Mouse (Mus musculus) myocyte (in vitro differentiated cells): ENCODE results near the gene Ddi2. TPM values are rescaled to one million over a fixed set of nuclear protein-coding genes. Genes with fewer than 3 reads are reported as not detected.

Experiments
- H3K27me3 ChIP-seq: one replicate; pipeline ENCODE4 v1.6.1; 2011; ENCODE audit not compliant: control insufficient read depth, insufficient read depth, insufficient read length
- H3K36me3 ChIP-seq: one replicate; pipeline ENCODE4 v1.6.1; 2011; ENCODE audit not compliant: control insufficient read depth, insufficient read depth
- H3K4me2 ChIP-seq: one replicate; pipeline ENCODE4 v1.6.1; 2011; ENCODE audit warnings: low read depth, control low read depth
- H3K4me3 ChIP-seq: one replicate; pipeline ENCODE4 v1.5.1; 2011; ENCODE audit warnings: mild to moderate bottlenecking, control low read depth, moderate library complexity
- H3K79me2 ChIP-seq: one replicate; pipeline ENCODE4 v1.6.1; 2011; ENCODE audit not compliant: control insufficient read depth, insufficient read depth
- H3ac ChIP-seq: one replicate; pipeline ENCODE4 v1.6.1; 2011; ENCODE audit not compliant: control insufficient read depth, insufficient read length
- CEBPB ChIP-seq: IDR thresholded peaks from 2 replicates; pipeline ENCODE4 v1.6.1; 2011; ENCODE audit warnings: mild to moderate bottlenecking, moderate library complexity; ENCODE audit not compliant: poor library complexity, insufficient read depth, severe bottlenecking
- E2F4 ChIP-seq: IDR thresholded peaks from one replicate; pipeline ENCODE4 v1.6.1; 2011; ENCODE audit warnings: mild to moderate bottlenecking, control low read depth, moderate library complexity; ENCODE audit not compliant: insufficient read depth
- MAX ChIP-seq: IDR thresholded peaks from one replicate; pipeline ENCODE4 v1.6.1; 2011; ENCODE audit warnings: low read depth, mild to moderate bottlenecking, control low read depth
- MYOD1 ChIP-seq, 3 experiments: IDR thresholded peaks; one replicate each; pipeline ENCODE4 v1.6.1; 2011; ENCODE audit warnings: control low read depth in 2 of 3, low read depth in 2 of 3, mild to moderate bottlenecking in 2 of 3, moderate library complexity in 1 of 3; ENCODE audit not compliant: insufficient read length in 2 of 3, control insufficient read depth in 1 of 3
- MYOG ChIP-seq, 3 experiments: IDR thresholded peaks; one replicate each; pipeline ENCODE4 v1.6.1; 2011; ENCODE audit warnings: control low read depth in 2 of 3, low read depth in 2 of 3, mild to moderate bottlenecking in 2 of 3; ENCODE audit not compliant: insufficient read length in 2 of 3, control insufficient read depth in 1 of 3, insufficient read depth in 1 of 3
- POLR2A ChIP-seq: IDR thresholded peaks from one replicate; pipeline ENCODE4 v1.6.1; 2011; ENCODE audit warnings: low read depth, mild to moderate bottlenecking, control low read depth, moderate library complexity; ENCODE audit not compliant: insufficient read length
- POLR2AphosphoS2 ChIP-seq: IDR thresholded peaks from one replicate; pipeline ENCODE4 v1.6.1; 2011; ENCODE audit warnings: low read depth, control low read depth; ENCODE audit not compliant: insufficient read length
- REST ChIP-seq: IDR thresholded peaks from one replicate; pipeline ENCODE4 v1.6.1; 2011; ENCODE audit warnings: mild to moderate bottlenecking, control low read depth, moderate library complexity; ENCODE audit not compliant: insufficient read depth, insufficient read length
- SRF ChIP-seq: IDR thresholded peaks from one replicate; pipeline ENCODE4 v1.6.1; 2011; ENCODE audit warnings: low read depth; ENCODE audit not compliant: control insufficient read depth, insufficient read length
- TCF12 ChIP-seq: IDR thresholded peaks from one replicate; pipeline ENCODE4 v1.6.1; 2011; ENCODE audit warnings: mild to moderate bottlenecking, control low read depth; ENCODE audit not compliant: poor library complexity, insufficient read depth, severe bottlenecking
- TCF3 ChIP-seq: IDR thresholded peaks from one replicate; pipeline ENCODE4 v1.6.1; 2011; ENCODE audit warnings: low read depth, control low read depth; ENCODE audit not compliant: insufficient read length
- USF1 ChIP-seq: IDR thresholded peaks from one replicate; pipeline ENCODE4 v1.6.1; 2011; ENCODE audit warnings: low read depth, mild to moderate bottlenecking, control low read depth, moderate library complexity
- polyA plus RNA-seq: library from polyadenylated mRNA; unstranded; fragments of >200 nt; fragmentation: generic; extraction: Trizol; gene quantifications from one replicate; pipeline ENCODE4 v1.2.1, GENCODE M21; 2012; ENCODE audit warnings: missing spikeins

Gene Ddi2
- polyA plus RNA-seq, 1 experiment, result 10.6 TPM

- H3K36me3 ChIP-seq, result peaks cover 18% of the 10 kb centered on the region
- H3K4me2 ChIP-seq, result no peak overlapping the region
- no peaks in the 10 kb centered on the region for H3K27me3 ChIP-seq
- no peak overlapping the region for H3K4me3 ChIP-seq
- H3ac ChIP-seq, result no peak overlapping the region
- TF ChIP-seq MYOG (IDR thresholded peaks at IDR 0.05; ENCODE audit: control insufficient read depth in 1 of 3, insufficient read depth in 1 of 3, insufficient read length in 2 of 3, low read depth in 2 of 3) (no peak), TCF12 (no peak), SRF (no peak), CEBPB (no peak), REST (no peak), E2F4 (no peak), MAX (no peak), USF1 (no peak), TCF3 (no peak), MYOD1 (IDR thresholded peaks at IDR 0.05; ENCODE audit: control insufficient read depth in 1 of 3, insufficient read length in 2 of 3, low read depth in 2 of 3) (no peak), POLR2A (no peak), POLR2AphosphoS2 (no peak)
- H3K79me2 ChIP-seq, result no peaks in the 10 kb centered on the region
Measured at GRCm38 (mm10) chr4:141760942-141761341, 37.7 kb upstream of the Ddi2 start.

GRCm38 (mm10) chr4:141758874-141759542 lies 35.8 kb upstream of the Ddi2 start:
- H3K79me2 ChIP-seq, result no peaks in the 10 kb centered on the region
- peaks cover 10% of the 10 kb centered on the region for H3K36me3 ChIP-seq
- no peaks in the 10 kb centered on the region for H3K27me3 ChIP-seq
- TF ChIP-seq E2F4, result no peak
- TF ChIP-seq REST, result no peak
- no peak for TF ChIP-seq MAX
- no peak for TF ChIP-seq MYOD1 (IDR thresholded peaks at IDR 0.05; ENCODE audit: control insufficient read depth in 1 of 3, insufficient read length in 2 of 3, low read depth in 2 of 3)
- TF ChIP-seq TCF3, result no peak
- no peak for TF ChIP-seq SRF
- TF ChIP-seq TCF12, result no peak
- TF ChIP-seq CEBPB, result no peak
- no peak for TF ChIP-seq USF1
- TF ChIP-seq MYOG (IDR thresholded peaks at IDR 0.05; ENCODE audit: control insufficient read depth in 1 of 3, insufficient read depth in 1 of 3, insufficient read length in 2 of 3, low read depth in 2 of 3), result no peak
- no peak for TF ChIP-seq POLR2A
- no peak for TF ChIP-seq POLR2AphosphoS2
- H3K4me3 ChIP-seq, result no peak overlapping the region
- no peak overlapping the region for H3ac ChIP-seq
- H3K4me2 ChIP-seq, result no peak overlapping the region

- H3K27me3 ChIP-seq, result no peaks in the 10 kb centered on the region
- H3K4me3 ChIP-seq, result no peak overlapping the region
- H3ac ChIP-seq, result no peak overlapping the region
- H3K4me2 ChIP-seq, result no peak overlapping the region
- no peak for TF ChIP-seq E2F4
- H3K36me3 ChIP-seq, result peaks cover 5% of the 10 kb centered on the region
- H3K79me2 ChIP-seq, result no peaks in the 10 kb centered on the region
Measured at GRCm38 (mm10) chr4:141757124-141757523, 33.9 kb upstream of the Ddi2 start.

GRCm38 (mm10) chr4:141755375-141755930 lies 32.2 kb upstream of the Ddi2 start:
- no peaks in the 10 kb centered on the region for H3K79me2 ChIP-seq
- TF ChIP-seq MYOG (IDR thresholded peaks at IDR 0.05; ENCODE audit: control insufficient read depth in 1 of 3, insufficient read depth in 1 of 3, insufficient read length in 2 of 3, low read depth in 2 of 3), result peak in 1 of 3 experiments; percentile 5
- no peak for TF ChIP-seq MAX
- no peak for TF ChIP-seq MYOD1 (IDR thresholded peaks at IDR 0.05; ENCODE audit: control insufficient read depth in 1 of 3, insufficient read length in 2 of 3, low read depth in 2 of 3)
- H3K27me3 ChIP-seq, result no peaks in the 10 kb centered on the region
- H3ac ChIP-seq, result no peak overlapping the region
- no peak overlapping the region for H3K4me2 ChIP-seq
- no peak overlapping the region for H3K4me3 ChIP-seq
- no peaks in the 10 kb centered on the region for H3K36me3 ChIP-seq

- no peaks in the 10 kb centered on the region for H3K36me3 ChIP-seq
- no peaks in the 10 kb centered on the region for H3K79me2 ChIP-seq
- no peak overlapping the region for H3K4me3 ChIP-seq
- H3ac ChIP-seq, result no peak overlapping the region
- H3K4me2 ChIP-seq, result peak overlapping the region; percentile 4
- TF ChIP-seq SRF, result no peak
- TF ChIP-seq E2F4, result no peak
- no peak for TF ChIP-seq POLR2AphosphoS2
- TF ChIP-seq USF1, result no peak
- no peak for TF ChIP-seq TCF12
- TF ChIP-seq POLR2A, result no peak
- TF ChIP-seq TCF3, result no peak
- no peak for TF ChIP-seq CEBPB
- TF ChIP-seq REST, result no peak
- no peak for TF ChIP-seq MYOD1 (IDR thresholded peaks at IDR 0.05; ENCODE audit: control insufficient read depth in 1 of 3, insufficient read length in 2 of 3, low read depth in 2 of 3)
- TF ChIP-seq MAX, result no peak
- TF ChIP-seq MYOG (IDR thresholded peaks at IDR 0.05; ENCODE audit: control insufficient read depth in 1 of 3, insufficient read depth in 1 of 3, insufficient read length in 2 of 3, low read depth in 2 of 3), result no peak
- no peaks in the 10 kb centered on the region for H3K27me3 ChIP-seq
Measured at GRCm38 (mm10) chr4:141752076-141752421, 28.8 kb upstream of the Ddi2 start.
